Mouse (Mus musculus): ENCODE data around the gene Prl2b1.

Gene Prl2b1

GRCm38 (mm10) chr13:27390746-27391145 is at the start of gene Prl2b1:
Prl2b1 (minus strand) TSS chr13:27390846.
- no peak for ATAC-seq (ENCODE audit: insufficient number of reproducible peaks, low FRiP score, low TSS enrichment)

- ATAC-seq (ENCODE audit: insufficient number of reproducible peaks, low FRiP score, low TSS enrichment): no peak
Measured at GRCm38 (mm10) chr13:27438588-27438987, 47.9 kb upstream of the Prl2b1 start, which contains the start of gene Prl8a6. Prl8a6 (minus strand) TSS chr13:27438688.

- ATAC-seq (ENCODE audit: insufficient number of reproducible peaks, low FRiP score, low TSS enrichment): no peak
Measured at GRCm38 (mm10) chr13:27433159-27433558, 42.5 kb upstream of the Prl2b1 start.

GRCm38 (mm10) chr13:27413640-27414039 is 23.0 kb upstream of the Prl2b1 start:
- no peak for ATAC-seq (ENCODE audit: insufficient number of reproducible peaks, low FRiP score, low TSS enrichment)

GRCm38 (mm10) chr13:27399061-27399724 is 8.5 kb upstream of the Prl2b1 start:
- ATAC-seq (ENCODE audit: insufficient number of reproducible peaks, low FRiP score, low TSS enrichment): peak; percentile 86

GRCm38 (mm10) chr13:27345373-27345772 is 45.3 kb downstream of the Prl2b1 start, which contains the start of gene Prl8a2:
Prl8a2 (plus strand) TSS chr13:27345673.
- no peak for ATAC-seq (ENCODE audit: insufficient number of reproducible peaks, low FRiP score, low TSS enrichment)

- no peak for ATAC-seq (ENCODE audit: insufficient number of reproducible peaks, low FRiP score, low TSS enrichment)
Measured at GRCm38 (mm10) chr13:27342733-27343275, 47.8 kb downstream of the Prl2b1 start.

- no peak for ATAC-seq (ENCODE audit: insufficient number of reproducible peaks, low FRiP score, low TSS enrichment)
Measured at GRCm38 (mm10) chr13:27334989-27335388, 55.7 kb downstream of the Prl2b1 start.
